Mouse (Mus musculus) olfactory bulb, adult 2 months (tissue): ENCODE data around the gene Mrap.

Experiments used
- CTCF ChIP-seq: fragments of 200-500 bp; IDR thresholded peaks from 2 replicates; pipeline ENCODE4 v1.5.1; 2012; ENCODE audit warnings: low read depth, mild to moderate bottlenecking, low read length, moderate library complexity; ENCODE audit not compliant: insufficient read depth
- POLR2A ChIP-seq: fragments of 200-500 bp; IDR thresholded peaks from 2 replicates; pipeline ENCODE4 v1.6.1; 2012; ENCODE audit warnings: mild to moderate bottlenecking, low read depth, low read length, moderate library complexity; ENCODE audit not compliant: insufficient read depth

GRCm38 (mm10) chr16:90779783-90780182, 41.8 kb downstream of the Mrap start:
- TF ChIP-seq POLR2A (no peak), CTCF (no peak)
